Mouse (Mus musculus): ENCODE measurements at regions not wholly inside any gene's neighbourhood (a gene's known extent, or its start where the extent isn't known, plus 50 kb on each side); places are given as distances from the start of the nearest gene placed in this dataset.

- DNase-seq (ENCODE audit: low spot score) = no peak
Measured at GRCm38 (mm10) chr17:4785281-4785839, 208.8 kb upstream of the Arid1b start.

- no peak for DNase-seq (ENCODE audit: low spot score)
Measured at GRCm38 (mm10) chr17:4786524-4786923, 207.6 kb upstream of the Arid1b start.

DNA sequence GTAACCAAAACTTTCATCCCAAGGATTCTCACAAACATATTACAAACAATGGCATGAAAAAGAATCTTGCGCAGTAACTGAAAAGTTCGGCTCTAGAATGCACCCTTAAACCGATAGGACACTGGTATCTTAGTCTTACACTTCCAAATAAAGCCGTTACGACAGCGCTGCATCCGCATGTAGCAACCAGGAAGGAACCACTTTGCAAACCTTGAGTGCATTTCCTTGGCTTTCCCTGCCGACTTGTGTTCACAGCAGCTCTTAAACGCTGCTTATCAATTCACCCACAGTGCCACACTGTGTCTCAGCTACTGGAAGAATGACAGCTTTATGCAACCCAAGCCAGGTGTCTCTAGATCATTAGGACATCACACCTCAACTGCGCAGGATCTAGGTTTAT lies 202.3 kb upstream of the Arid1b start:
- no peak for DNase-seq (ENCODE audit: low spot score)

DNA sequence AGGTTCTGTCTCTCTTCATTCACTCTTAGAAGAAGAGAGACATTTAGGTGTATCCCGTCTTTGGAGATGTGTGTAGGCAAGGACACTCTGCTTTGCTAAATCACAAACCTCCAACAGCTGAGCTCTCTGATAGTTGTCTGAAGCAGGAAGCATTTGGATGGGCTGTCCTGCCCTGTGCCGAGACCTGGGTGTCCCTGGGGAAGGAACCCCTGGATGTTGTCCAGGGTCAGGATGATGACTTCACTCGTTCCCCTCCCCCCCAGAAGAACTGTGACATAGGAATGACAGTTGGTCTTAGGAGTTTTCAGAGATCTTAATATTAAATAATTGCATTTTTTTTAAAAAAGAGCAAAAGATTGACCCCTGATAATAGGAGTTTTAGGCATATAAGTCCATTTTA lies 197.9 kb upstream of the Arid1b start:
- DNase-seq (ENCODE audit: low spot score) = no peak

- no peak for DNase-seq (ENCODE audit: low spot score)
Measured at GRCm38 (mm10) chr17:4804013-4804412, 190.1 kb upstream of the Arid1b start.

DNA sequence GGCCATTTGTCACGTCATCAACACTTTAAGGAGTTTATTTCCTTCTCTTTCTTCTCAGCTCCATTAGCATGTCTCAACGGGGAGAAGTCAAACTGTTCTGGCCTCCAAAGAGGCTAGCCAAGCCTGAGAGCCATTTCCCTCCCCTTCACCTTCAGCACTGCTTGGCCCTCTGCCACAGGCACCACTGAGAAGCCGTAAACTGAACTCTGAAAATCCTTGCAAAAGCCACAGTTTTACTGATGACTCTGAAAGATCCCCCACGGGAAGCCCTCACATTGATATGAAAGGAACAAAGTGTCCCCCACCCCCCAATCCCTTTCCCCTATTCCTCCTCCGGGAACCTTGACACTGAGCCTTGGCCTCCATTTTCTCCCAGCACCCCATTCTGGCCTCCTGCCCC lies 188.1 kb upstream of the Arid1b start:
- DNase-seq (ENCODE audit: low spot score) = no peak

DNA sequence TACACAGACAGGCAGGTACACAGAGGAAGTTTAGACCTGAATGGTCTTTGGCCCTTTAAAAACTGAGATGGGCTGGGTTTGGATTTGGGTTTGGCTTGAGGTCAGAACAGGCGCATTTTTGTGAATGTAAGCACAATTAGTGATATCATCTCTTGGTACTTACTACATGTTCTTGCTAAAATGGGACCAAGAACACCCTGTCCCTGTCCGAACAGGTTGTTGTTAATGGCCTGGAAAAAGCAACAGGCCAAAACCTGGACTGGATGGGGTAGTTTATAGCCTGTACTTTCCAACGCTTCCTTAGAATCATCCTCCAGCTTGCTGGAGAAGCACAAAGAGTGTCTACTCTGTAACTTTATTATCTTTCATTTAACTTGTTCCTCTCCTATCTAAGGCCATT lies 185.2 kb upstream of the Arid1b start:
- DNase-seq (ENCODE audit: low spot score) = no peak

- no peak for DNase-seq (ENCODE audit: low spot score)
Measured at GRCm38 (mm10) chr17:4813232-4813631, 180.9 kb upstream of the Arid1b start.

GRCm38 (mm10) chr17:4813666-4814065 lies 180.5 kb upstream of the Arid1b start:
- no peak for DNase-seq (ENCODE audit: low spot score)

DNA sequence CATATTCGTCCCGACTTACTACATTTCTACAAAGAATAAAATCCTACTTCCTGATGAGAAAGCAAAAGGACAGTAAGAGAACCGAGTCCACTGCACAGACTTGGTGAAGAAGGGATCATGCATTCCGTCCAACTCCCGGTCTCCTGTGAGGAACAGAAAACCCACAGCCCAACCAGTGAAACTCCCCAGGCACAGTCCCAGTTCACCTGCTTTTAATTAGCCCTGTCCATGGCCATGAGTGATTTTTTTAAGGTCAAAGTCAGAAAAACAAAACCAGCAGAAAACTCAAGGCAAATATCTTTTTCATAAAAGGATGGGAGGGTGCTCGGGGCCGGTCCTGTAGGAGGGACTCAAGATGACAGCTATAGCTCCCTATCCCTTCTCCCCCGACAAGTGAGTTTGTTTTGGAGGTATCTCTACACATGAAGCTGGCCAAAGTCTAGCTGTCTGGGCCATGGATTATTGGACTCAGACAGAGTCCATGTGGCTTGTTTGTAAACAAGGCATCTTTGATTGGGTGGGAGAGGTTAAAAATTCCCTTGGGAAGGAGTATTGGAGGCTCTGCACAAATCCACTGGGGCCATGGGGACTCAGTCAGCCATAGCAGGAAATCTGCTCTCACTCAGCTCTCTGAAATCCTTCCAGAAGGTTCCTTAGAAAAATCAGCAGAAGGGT lies 168.8 kb upstream of the Arid1b start:
- no peak for DNase-seq (ENCODE audit: low spot score)

GRCm38 (mm10) chr17:4834065-4834464 lies 160.1 kb upstream of the Arid1b start:
- DNase-seq (ENCODE audit: low spot score) = no peak

- DNase-seq (ENCODE audit: low spot score) = no peak
Measured at GRCm38 (mm10) chr17:4834571-4834970, 159.6 kb upstream of the Arid1b start.

DNA sequence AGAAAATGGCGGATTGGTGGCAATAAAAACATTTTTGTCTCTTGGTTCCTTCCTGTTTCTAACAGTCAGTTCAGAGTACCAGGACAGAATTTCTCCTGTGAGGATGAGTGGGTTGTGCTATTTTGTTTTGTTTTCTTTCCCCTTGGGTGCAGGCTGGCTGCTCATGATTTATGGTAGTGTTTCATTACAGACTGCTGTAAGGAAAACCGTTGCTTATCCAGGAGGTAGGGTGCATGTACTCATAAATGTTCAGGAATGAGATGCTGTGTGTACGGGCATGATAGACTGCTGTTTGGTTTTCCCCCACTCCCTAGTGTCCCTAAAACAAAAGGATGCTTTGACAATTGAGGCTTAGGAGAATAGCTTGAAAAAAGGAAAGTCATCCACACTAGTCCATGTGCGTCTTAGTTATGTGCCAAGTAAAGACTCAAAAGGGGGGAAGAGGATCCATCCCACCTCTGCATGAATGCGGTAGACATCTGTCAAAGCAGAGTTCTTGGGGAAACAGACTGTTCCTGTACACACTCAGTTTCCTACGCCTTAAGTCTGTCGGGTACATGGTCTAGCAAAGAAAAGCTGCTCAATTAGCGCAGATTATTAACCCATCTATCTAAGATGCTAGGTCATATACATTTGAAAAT lies 158.9 kb upstream of the Arid1b start:
- no peak for DNase-seq (ENCODE audit: low spot score)

DNA sequence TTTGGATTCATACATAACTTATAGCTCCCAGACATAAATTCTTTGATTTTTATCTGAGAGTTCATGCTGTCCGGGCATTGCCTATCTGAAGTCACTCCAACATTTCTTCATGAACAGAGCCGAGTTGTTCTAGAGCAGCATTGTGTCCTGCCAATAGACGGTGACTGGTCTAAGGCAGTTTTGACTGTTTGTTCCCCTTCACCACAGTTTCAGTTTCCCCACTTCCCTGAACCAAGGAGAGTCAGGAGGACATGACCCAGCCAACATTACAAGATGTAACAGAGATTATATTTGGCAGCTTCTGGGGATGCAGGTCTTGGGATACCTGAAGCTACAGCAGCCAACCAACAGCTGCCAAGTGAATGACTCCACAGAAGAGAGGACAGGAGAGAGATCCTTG lies 154.0 kb upstream of the Arid1b start:
- DNase-seq (ENCODE audit: low spot score) = no peak

- no peak for DNase-seq (ENCODE audit: low spot score)
Measured at GRCm38 (mm10) chr17:4858304-4858703, 135.8 kb upstream of the Arid1b start.

- DNase-seq (ENCODE audit: low spot score) = no peak
Measured at GRCm38 (mm10) chr17:4864901-4865300, 129.2 kb upstream of the Arid1b start.

DNA sequence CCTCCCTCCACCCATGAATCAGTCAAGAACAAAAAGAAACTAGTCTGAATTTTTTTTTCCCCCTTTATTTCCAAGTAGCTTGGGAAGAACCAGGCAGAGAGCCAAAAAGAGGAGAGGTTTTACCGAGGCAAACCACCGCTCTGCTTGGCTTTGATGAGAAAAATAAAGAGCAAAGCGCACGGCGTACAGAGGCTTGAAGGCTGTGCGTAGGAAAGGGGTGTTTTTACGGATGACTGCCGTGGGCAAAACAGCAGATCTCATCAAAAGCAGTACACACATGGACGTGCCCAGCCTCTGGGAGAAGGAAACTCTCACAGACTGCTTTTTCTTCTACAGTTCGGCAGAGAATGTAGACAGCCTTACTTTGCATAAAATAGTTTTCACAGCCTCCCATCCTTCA lies 128.5 kb upstream of the Arid1b start:
- no peak for DNase-seq (ENCODE audit: low spot score)

GRCm38 (mm10) chr17:4866026-4866896 lies 127.9 kb upstream of the Arid1b start:
- no peak for DNase-seq (ENCODE audit: low spot score)

GRCm38 (mm10) chr17:4867083-4867482 lies 127.0 kb upstream of the Arid1b start:
- no peak for DNase-seq (ENCODE audit: low spot score)

DNA sequence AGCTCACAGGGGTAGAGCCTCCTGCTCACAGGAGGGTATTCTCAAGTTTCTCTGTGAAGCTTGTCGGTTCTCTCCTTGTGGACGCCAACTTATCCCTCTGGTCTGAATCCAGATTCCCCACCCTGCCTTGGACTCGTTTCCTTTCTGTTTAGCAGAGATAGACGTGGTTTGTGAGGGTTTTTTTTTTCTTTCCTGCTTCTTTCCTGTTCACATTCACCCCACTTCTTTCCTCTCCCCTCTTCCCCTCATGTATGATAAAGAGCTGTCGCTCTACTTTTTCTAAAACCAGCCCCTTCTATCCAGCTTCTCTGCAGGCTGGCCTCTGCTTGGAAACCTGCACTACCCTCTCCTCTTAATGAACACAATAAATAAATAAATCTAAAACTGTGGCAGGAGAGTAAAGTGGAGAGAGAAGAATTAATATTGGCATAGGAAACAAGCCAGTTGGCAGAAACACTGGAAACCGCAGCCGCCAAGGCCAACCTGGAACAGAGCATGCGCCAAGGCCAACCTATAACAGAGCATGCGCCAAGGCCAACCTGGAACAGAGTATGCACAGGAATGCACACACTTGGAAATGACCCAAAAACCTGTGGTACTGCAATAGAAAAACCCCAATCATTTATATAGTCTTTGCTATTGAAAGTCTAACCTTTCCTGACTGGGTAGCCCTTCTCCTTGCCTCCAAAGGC lies 126.2 kb upstream of the Arid1b start:
- DNase-seq (ENCODE audit: low spot score) = no peak

GRCm38 (mm10) chr17:4868446-4868825 lies 125.7 kb upstream of the Arid1b start:
- no peak for DNase-seq (ENCODE audit: low spot score)

- DNase-seq (ENCODE audit: low spot score) = no peak
Measured at GRCm38 (mm10) chr17:4868861-4869260, 125.3 kb upstream of the Arid1b start.
